Mouse (Mus musculus): ENCODE results near the gene Jazf1.

- TF ChIP-seq CTCF (IDR thresholded peaks at IDR 0.05; ENCODE audit: borderline replicate concordance, insufficient read depth, low read length) (no peak), POLR2A (IDR thresholded peaks at IDR 0.05; ENCODE audit: low read depth, low read length) (no peak)
Observed at GRCm38 (mm10) chr6:53022069-53022468, 46.4 kb downstream of the Jazf1 start.

All from embryonic fibroblast, embryonic 13.5 days (primary cell).